Mouse (Mus musculus) retina, adult 2 months (tissue): Measurements from ENCODE around the gene Stk39.
"Not testable (repeated sequence)": the region's sequence is repeated elsewhere in the genome, so short reads cannot be mapped to it uniquely, and the experiment has no call there.

Source experiments
- DNase-seq: peaks from one replicate; pipeline ENCODE4 v3.0.0-alpha.2; 2012; ENCODE audit warnings: low read depth, low spot score

Gene Stk39

DNA sequence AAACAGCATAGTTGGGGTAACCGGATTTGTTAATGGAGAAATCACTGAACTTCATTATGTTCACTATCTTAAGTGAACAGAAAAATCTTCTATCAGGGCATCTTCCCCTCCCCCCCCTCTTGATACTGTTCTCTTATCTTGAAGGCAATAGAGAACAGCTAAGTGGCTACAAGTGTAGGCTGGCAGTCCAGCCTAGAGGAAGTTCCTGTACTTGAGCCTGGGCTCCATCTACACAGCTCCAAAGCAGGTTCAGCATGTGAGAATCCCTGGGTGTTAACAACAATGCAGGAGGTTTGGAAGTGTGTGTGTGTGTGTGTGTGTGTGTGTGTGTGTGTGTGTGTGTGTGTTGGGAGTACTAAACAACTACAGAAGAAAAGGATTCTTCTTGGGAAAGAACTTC is 230.4 kb downstream of the Stk39 start:
- DNase-seq, result no peak

GRCm38 (mm10) chr2:68239415-68239814 is 232.7 kb downstream of the Stk39 start:
- DNase-seq, result not testable (repeated sequence)

- no peak for DNase-seq
Measured at GRCm38 (mm10) chr2:68232929-68233328, 239.1 kb downstream of the Stk39 start.

- no peak for DNase-seq
Measured at GRCm38 (mm10) chr2:68229872-68230271, 242.2 kb downstream of the Stk39 start.

- DNase-seq, result no peak
Measured at GRCm38 (mm10) chr2:68229081-68229480, 243.0 kb downstream of the Stk39 start.

GRCm38 (mm10) chr2:68222227-68222873 is 249.7 kb downstream of the Stk39 start:
- DNase-seq, result peak; percentile 22

- DNase-seq, result no peak
Measured at GRCm38 (mm10) chr2:68221226-68221625, 250.8 kb downstream of the Stk39 start.

GRCm38 (mm10) chr2:68219823-68220222 is 252.2 kb downstream of the Stk39 start:
- no peak for DNase-seq

DNA sequence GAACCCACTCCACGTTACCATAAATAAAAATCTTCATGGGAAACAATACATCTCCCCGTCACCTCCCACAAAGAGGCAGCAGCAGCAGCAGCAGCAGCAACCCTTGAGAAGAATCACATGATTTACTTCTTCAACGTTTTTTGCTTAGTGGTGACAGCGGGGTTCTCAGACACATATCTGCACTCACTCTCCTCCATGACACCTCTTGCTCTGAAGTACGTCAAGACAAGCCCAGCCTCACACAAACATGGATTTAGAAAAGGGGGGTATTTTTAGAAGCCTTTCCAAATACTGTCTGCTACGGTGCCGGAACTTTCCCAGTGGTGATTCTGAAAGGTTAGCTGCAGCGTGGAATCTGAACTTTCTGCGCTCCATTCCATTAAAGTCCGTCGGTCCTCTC is 256.9 kb downstream of the Stk39 start:
- DNase-seq, result no peak

DNA sequence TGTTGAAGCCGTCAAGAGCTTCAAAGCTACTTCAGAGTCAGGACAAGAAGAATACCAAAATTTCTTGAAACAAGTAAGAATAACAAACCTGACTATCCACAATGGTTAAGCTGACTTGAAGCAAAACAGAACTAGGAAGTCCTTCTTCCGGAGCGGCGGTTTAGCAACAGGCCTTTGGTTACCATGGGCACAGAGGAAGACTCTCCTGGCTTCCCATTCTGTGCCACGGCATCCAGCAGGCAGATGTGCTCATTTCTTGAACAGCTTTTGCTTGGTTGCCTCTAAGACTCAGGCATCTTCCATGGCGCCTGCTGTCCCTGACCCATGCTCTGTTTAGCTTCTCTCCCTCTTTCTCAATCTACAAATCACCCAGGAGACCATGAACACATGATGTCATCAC is 257.7 kb downstream of the Stk39 start:
- no peak for DNase-seq

DNA sequence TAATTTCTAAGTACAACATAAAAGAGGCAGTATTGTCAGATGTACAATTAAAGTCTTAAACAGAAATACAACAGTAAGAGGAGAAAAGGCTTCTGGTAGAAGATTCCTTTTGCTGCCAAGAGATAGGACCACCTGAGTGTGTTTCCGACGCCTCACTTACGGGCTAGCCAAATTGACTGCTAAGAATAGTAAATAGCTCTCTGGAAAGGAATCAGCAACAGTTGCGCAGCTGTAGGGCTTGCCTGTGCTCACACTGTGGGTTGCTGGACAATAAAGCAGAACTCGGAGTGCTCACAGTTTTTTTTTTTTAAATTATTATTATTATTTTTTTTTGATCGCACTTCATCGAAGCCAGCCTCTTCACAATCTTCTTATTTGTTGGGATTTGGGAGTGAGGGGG is 260.6 kb downstream of the Stk39 start:
- DNase-seq, result no peak

GRCm38 (mm10) chr2:68196245-68196644 is 275.8 kb downstream of the Stk39 start:
- DNase-seq, result no peak

DNA sequence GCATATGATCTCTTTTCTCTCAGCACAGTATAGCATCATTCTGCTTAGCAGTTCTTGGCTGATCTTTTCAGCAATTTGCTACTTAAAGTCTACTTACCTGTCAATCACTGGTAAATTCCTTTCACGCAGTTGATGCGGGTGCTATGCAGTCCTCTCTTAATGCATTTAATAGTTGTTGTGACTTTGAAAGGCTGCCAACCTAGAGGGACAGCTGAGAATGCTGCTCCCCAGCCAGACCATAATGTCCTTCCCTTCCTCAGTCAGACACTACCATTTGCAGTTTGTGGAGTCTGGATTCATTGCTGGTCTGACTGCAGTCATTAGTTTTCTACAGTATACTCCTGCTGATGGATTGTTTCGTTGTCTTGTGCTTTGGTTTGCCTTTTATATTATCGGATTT is 277.6 kb downstream of the Stk39 start:
- no peak for DNase-seq

DNA sequence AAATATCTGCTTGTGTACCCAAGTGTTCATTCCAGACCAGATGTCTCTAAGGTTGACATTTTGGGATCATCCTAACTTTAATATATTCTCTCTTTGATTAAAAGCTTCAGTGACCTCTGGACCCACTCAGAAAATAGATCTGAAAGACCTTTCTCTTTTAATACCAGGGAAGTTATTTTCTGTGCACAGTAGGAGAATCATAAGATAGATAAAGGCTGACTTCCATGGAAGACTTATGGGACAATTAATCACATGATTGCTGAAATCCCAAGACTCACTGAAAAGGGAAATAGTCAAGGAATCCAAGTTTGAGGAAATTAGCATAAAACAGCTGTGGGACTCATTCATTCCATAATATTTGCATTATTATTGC is 278.6 kb downstream of the Stk39 start:
- no peak for DNase-seq

GRCm38 (mm10) chr2:68192605-68193464 is 279.2 kb downstream of the Stk39 start:
- DNase-seq, result no peak

GRCm38 (mm10) chr2:68176425-68176824 is 295.6 kb downstream of the Stk39 start:
- no peak for DNase-seq

- DNase-seq, result no peak
Measured at GRCm38 (mm10) chr2:68171306-68171705, 300.8 kb downstream of the Stk39 start.

GRCm38 (mm10) chr2:68162012-68162411 is 310.1 kb downstream of the Stk39 start:
- DNase-seq, result no peak

- DNase-seq, result no peak
Measured at GRCm38 (mm10) chr2:68160566-68160965, 311.5 kb downstream of the Stk39 start.
